Mouse (Mus musculus) lung, adult 18-20 months (tissue): ENCODE measurements around the gene Banf1.
A peak's percentile ranks its signal among the peaks of the same experiment; 100 is the strongest.
"Not testable (repeated sequence)": the region's sequence is repeated elsewhere in the genome, so short reads cannot be mapped to it uniquely, and the experiment has no call there.

ENCODE experiments used
- DNase-seq, 2 experiments: peaks; one replicate each; pipeline ENCODE4 v3.0.0; 2022; ENCODE audit warnings: mixed read lengths in 2 of 2

Banf1 gene

DNA sequence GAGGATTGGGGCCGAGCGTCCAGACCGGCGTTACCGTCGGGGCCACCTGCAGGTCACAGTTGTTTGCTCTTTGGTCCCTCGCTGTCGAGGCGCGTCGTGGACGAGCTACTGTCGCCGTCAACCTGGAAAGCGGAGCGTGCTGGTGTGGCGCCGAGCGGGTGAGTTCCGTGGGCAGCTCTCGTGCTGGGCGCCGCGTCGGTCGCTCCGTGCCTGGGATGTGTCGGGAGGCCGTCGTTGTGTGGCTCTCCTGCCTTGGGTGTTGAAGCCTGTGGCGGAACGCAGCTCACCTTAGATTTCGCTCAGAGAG lies at the start of gene Banf1:
Gene Banf1 (minus strand): TSS at position 116 of the 307 bp plus-strand sequence.
- DNase-seq, result no peak

DNA sequence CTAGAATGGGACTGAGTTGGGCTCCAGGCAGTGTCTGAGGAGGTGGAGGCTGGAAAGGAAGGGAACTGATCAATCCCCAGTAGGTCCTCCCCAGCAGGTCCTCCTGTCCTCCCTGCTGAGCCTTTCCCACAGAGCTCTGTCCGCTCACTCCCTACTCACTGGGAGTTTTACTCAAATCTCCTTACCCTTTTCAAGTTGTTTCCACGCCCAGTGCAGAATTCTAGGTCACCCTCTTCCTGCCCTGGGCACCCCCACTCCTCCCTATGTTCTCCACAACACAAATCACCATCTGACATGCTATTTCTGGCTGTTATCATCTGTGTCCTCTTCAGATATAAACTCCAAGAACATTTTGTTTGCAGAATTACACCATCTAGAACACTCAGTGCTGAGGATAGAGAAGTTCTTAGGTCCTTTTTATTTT lies 47.6 kb upstream of the Banf1 start:
- DNase-seq, result peak; percentile 58 to 63

DNA sequence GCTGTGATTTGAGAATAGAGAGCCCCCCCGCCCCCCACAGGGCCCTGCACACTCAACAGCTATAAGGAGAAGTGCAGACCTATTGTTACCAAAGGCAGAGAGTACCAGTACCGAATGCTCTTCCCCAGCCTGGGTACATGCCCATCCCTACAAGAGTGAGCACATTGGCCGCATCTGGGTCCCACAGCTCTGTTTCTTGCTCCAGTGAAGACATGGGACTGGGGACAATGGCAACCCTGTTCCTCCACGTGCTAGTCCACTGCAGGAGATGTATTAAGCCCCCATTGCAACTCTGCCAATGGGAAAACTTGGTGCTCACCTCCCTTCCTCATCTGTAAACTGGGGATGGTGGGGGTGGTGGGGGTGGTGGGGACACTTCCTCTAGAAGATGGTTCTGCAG lies 46.9 kb upstream of the Banf1 start:
- no peak for DNase-seq

DNA sequence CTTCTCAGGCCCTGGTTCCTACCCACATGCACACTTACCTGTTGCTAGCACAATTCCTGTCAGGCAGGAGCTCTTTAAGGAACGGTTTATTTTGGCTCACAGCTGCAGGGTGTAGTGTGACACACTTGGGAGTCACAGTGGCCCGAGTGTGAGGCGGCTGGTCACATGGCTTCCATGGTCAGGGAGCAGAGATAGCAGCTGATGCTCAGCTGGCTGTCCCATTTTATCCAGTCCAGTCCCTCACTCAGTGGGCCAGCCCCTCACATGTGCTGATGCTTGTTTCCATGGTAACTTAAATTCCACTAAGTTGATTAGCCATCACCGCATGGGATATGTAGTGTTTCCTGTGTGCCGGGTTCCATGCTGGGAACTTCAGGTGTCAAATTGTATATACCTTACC lies 45.0 kb upstream of the Banf1 start:
- DNase-seq, result no peak

DNA sequence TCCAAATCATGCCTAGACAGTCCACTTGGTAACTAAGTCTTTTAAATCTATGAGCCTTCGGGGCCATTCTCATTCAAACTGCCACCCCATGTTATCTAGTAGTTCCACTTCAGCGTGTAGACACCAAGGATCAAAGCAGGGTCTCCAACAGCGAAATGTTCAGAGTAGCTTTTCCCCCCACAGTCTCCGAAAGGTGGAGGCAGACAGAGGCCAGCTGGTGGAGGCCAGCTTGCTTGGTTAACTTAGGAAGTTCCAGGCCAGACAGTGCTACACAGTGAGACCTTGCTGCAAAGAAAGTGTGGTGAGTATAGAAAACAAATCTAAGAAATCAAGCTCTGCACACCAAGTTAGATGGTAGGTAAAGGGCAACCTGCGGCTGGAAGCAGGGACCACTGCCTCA lies 43.7 kb upstream of the Banf1 start:
- DNase-seq, result no peak

DNA sequence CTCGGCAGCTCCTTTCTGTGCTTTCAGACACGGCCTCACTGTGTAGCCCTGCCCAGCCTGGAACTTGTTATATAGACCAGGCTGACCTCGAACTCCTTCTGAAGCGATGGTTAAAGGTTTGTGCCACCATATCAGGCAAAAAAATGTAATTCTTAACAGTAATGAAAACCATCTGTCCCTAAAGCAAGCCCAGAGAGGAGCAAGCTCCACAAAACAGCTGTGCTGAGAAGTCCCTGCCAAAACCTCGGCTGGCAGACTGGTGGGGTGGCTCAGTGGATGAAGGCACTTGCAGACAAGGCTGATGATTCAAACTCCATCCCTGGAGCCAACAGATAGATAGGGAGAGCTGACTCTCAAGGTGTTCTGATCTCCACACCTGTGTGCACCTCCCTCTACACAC lies 42.1 kb upstream of the Banf1 start:
- DNase-seq, result peak in 1 of 2 experiments; percentile 54

DNA sequence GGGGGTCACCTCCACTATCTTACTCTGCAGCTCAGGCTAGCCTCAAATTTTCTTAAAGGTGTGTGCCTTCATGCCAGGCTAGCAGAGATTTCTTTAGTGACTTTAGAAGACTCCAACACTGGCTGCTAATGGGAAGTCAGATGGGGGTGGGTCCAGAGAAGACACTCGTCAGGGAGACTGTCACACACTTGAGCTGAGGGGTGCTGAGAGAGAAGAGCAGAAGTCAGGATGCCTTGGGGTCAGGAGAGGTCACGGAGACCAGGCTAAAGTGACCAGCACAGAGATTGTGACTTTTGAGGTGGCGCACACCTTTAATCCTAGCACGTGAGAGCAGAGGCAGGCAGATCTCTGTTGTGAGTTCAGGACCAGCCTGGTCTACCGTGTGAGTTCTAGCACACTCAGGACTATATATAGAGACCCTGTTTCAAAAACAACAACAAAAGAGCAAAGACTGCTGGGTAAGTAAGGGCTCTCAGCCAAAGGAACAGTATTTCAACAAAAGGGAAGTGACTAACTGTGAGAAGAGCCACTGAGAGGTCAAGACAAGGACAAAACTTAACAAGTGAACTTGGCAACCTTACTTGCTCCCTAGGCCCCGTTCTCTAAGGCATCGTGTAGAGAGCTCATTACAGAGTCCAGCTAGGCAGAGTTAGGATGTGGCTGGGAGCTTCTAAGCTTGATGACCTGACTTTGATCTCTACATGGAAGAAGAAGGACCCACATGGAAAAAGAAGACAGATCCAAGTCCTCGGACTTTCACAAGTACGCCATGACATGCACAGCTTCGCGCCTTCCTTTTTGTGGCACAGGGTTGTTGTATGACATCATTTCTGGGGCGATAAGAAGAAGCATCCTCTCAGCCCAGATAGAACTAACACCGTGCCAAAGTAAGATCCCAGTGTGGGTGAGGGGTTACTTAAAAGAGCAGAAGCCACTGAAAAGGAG lies 41.4 kb upstream of the Banf1 start:
- peak in 1 of 2 experiments; percentile 39 for DNase-seq

DNA sequence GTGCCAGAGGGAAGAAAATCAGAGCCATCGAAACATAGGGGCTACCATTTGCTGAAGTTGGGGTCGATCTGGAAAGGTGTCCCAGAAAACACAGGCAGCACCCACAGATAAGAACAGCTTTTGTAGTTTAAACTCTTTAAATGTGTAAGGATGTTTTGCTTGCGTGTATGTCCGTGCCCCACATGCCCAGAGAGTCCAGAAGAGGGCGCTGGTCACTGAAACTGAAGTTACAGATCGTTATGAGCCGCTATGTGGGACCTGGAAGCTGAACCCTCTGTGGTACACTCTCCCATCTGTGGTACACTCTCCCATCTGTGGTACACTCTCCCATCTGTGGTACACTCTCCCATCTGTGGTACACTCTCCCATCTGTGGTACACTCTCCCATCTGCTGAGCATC lies 40.2 kb upstream of the Banf1 start:
- DNase-seq, result peak; percentile 64 to 75

DNA sequence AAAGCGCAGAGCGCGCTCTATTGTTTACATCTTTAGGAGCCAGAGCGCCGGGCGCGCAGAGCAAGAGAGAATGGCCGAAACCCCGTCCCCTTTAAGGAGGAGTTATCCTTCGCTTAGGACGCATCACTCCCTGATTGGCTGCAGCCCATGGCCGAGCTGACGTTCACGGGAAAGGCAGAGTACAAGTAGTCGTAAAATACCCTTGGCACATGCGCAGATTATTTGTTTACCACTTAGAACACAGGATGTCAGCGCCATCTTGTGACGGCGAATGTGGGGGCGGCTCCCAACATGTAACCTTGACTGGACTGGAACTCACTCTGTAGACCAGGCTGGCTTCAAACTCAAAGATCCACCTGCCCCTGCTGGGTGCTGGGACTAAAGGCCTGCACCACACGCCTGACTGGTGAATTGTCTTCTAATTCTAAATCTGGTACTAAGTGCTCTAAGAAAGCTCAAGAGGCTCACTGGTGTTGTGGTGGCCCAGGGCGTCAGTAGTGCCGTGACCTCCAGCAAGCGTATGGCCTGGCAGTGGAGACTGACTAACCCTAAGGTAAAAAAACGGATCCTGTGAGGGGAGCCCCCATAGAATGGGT lies 39.7 kb upstream of the Banf1 start:
- DNase-seq, result peak; percentile 60 to 62

DNA sequence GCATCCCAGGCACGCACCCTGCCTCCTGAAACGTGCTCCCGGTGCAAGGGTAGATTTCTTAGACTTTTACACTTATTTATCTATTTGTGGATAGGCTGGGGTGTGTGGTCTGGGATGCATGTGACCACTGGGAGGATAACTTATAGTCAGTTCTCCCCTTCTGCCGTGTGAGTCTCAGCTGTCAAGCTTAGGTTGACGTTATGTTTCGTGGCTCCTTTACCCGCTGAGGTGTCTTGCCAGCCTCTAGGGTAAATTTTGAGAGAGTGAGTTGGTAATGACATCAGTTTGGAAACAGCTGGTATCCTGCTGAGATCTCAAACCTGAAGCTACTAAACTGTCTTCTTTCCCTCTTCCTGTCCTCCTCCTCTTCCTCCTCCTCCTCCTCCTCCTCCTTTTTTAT lies 39.0 kb upstream of the Banf1 start:
- no peak for DNase-seq

DNA sequence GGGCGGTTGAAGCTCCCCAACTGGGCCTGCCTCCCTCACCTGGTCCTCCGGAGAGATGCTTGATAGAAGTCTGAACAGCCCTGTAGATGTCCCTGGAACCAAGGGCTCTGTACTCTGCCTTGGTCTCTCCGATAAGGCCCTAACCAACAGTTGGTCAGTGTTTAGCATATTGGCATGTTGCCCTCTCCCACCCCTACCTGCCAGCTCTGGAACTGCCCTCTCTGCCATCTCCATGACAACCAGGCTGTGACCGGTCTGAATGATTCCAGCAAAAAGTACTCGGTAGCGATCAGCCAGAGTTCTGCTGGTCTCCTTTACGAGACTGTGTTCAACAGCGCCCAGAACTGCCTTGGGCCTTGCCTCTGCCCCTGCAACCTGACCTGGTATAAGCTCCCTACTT lies 35.3 kb upstream of the Banf1 start, which contains the start of gene Tsga10ip:
Gene Tsga10ip (minus strand): TSS at position 234 of the 400 bp plus-strand sequence.
- DNase-seq, result no peak

DNA sequence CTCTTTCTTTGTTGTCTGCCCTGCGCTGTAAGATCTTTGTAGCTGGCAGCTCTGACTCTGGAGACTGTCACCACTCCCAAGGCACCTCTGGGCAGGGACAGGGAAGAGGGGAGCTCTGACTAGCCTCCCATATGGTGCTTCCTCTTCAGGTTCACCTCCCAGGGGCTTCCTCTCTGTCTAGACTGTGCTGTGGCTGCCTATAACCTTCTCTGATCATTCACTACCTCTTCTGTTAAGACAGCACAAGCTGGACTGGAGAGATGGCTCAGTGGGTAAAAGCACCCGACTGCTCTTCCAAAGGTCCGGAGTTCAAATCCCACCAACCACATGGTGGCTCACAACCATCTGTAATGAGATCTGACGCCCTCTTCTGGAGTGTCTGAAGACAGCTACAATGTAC lies 34.1 kb upstream of the Banf1 start:
- DNase-seq, result not testable (repeated sequence)

DNA sequence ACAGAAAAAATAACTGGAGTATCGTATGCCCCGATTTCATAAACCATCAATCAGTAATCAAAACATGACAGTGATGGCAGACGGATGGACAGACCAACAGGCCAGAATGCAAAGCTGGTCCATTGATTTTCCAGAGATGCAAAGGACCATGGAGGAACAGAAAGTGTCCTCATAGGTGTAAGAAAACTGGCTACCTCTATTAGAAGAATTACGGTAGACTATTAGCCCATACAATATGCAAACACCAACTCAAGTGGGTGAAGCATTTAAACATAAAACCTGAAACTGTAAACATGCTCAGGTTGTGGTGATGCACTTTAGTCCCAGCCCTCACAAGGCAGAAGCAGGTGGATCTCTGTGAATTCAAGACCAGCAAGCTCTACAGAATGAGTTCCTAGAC lies 28.4 kb upstream of the Banf1 start:
- no peak for DNase-seq

DNA sequence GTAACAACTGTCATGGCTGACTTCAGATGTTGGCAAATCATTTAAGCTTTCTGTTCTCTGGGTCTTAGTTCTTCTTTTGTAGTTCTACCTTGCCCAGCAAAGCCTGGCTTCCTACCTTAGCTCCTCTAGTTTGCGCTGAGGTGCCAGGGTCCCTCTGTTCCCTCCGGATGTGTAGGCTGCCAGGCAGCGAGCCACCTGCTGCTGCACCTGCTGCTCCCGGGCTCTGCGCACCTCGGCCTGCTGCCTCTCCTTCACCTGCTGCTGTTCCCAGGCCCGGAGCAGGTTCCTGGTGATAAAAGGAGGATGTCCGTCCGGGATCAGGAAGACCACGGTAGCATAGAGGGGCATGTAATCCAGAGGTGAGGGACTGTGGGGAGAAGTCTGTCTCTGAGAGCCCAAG lies 27.2 kb upstream of the Banf1 start:
- no peak for DNase-seq

DNA sequence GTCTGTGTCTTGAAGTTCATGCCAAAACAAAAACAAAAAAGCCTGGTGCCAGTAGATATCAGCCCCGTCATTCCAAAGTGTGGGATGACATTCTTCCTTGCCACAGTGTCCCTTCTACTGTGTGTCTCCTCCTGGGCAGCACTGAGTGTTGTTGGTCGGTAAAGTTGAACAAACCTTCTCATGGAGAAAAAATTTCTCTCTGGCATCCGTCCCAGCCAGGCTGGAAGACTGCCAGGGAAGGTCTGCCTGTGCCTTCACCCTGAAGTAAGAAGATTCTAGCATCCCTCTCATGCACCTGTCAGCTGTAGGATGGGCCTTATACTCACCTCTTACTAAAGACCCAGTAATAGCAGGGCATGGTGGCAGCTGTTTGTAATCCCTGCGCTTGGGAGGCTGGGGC lies 25.9 kb upstream of the Banf1 start:
- DNase-seq, result peak; percentile 45 to 52

DNA sequence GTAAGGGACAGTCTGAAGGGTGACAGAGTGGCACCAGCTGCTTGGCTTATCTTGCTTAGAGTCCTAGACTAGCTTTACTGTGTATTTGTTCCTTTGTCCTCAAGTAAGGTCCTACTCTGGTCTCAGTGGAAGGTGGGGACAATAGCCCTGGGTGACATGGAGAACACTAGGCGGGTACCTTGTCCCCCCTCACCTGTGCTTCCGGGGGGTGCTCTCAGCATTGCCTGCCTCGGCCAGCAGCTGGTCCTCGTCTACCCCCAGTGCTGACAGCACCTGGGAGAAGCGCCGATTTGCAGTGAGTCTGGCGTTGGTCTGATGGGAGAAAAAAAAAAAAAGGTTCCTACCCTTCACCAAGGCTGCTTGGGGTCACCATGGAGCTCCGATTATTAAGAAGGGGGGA lies 23.4 kb upstream of the Banf1 start:
- DNase-seq, result no peak

DNA sequence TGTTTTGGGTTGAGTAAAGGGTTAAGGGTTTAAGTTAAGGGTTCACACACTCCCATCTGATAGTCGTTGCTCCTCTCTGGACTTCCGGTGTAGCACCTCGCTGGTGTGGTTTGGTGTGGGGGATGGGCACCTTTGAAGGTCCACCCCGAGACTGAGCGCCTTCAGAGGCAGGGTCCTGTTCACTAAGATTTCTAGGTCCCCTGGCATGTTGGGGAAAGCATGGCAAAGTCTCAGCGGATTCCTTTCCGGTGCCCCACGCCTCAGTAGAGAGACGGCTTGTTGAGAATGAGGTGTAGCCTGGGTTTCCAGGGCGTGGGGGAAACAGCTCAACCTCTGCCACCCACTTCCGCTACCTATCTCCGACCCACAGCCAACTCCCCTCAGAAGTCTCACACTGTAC lies 22.7 kb upstream of the Banf1 start:
- peak; percentile 41 to 42 for DNase-seq

DNA sequence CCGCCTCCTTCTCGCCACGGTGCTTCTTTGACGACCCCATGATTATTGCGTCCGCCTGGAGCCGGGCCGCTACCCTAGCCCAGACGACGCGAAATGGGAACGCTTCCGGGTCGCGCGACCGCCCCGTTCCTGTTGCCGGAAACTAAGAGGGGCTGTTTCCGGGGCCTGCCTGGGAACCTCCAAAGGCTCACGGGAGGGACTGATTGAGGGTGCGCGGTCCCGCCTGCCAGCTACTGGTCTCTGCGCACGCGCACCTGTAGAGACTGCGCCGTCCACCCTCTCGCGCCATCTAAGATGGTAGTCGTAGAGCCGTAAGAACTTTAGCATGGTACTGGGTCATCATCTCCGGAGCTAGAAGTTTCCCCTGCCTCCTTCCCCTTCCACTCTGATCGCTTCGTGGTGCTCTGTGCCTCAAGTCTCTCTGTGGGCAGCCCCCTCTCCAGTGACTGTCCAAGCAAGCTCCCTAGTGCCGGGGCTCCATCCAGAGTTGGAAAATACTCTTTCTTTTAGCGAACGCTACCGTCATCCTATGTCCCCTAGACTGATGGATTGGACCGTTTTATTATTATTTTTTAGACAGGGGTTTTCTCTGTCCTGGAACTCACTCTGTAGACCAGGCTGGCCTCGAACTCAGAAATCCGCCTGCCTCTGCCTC lies 21.7 kb upstream of the Banf1 start, which contains the start of gene Sart1:
Gene Sart1 (minus strand): TSS at position 116 of the 655 bp plus-strand sequence.
- DNase-seq, result peak; percentile 96 to 97

DNA sequence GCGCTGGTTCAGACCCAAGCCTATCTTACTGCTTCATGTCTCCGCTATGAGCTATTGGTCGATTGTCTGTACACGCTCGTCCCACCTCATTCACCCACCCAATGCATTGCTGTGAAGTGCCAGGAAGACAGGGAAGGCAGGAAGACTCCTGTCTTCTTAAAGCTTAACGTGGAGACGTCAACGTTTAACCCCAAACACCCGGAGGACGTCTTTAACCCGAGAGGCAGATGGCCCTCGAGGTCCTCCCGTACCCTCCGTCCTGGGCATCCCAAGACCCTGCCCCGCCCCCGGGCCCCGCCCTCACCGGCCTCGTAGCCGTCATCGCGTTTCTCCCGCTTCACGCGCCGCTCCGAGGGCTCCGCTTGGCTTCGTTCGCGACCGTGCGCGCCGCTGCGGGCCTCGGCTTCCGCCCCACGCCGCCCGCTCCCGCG lies 21.1 kb upstream of the Banf1 start:
- DNase-seq, result no peak

DNA sequence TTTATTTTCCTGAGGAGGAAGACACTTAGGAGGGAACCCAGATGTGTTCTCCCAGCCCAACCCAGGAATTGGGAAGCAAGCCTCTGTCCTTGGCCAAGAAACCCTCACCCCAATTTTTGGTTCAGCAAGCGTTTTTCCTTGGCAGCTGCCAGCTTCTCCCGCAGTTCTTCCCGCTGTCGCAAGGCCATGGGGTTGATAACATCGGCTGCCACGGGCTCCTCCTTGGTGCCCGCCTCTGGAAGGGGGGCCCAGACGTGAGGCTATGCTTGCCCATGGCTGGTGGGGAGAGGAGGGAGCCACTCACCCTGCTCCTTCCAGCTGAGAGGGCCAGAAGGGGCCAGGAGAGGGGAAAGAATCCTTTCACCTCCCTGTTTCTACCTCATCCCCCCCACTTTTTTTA lies 17.7 kb upstream of the Banf1 start:
- DNase-seq, result no peak

DNA sequence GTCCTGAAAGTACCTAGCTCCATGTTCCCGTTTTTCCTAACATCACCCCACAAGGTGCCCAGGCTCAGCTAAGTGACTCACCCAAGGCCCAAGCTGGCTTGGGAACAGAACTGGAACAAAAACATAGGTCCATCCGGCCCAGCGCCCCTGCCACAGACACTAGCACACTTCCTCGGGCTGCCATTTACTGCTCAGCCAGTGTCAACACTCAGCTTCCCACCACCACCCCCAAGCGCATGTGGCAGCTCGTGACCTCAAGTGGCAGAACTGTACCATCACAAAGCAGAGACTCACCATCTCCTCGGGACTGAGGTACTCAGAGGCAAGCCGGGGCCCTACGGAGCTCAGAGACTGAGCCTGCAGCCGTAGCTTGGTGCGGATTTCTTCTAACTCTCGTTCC lies 16.4 kb upstream of the Banf1 start:
- DNase-seq, result no peak

DNA sequence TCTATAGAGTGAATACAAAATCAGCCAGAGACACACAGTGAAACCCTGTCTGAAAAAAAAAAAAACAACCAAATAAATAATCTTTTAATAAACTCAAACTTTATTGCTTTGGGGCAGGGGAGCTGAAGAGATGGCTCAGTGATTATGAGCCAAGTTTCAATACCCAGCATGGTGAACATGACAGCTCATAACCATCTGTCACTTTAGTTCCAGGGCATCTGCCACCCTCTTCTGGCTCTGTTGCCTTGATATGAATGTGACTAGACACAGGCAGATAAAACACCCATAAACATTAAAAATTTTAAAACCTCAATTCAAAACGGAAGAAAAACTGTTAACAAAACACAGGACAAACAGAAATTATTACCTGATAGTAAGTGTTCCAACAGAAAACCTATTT lies 10.5 kb upstream of the Banf1 start:
- DNase-seq, result no peak

DNA sequence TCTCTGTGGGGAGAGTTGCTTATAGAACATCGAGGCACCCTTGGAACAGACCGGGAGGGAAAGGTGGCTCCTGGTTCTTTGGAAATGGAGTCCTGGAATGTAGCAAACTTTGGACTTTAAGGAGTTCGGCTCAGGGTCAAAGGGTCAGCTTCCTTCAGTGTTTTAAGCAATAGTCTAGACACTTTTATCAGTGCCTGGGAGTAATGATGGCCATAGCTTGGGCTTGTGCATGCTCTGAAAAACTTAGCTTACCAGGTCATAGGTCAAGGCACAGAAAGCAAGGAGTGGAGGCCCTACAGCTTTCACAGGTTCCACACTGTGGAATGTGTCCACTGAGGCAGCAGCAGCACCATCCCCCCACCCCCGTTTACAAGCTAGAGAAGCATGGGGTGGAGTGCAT lies 7.8 kb upstream of the Banf1 start:
- DNase-seq, result no peak

DNA sequence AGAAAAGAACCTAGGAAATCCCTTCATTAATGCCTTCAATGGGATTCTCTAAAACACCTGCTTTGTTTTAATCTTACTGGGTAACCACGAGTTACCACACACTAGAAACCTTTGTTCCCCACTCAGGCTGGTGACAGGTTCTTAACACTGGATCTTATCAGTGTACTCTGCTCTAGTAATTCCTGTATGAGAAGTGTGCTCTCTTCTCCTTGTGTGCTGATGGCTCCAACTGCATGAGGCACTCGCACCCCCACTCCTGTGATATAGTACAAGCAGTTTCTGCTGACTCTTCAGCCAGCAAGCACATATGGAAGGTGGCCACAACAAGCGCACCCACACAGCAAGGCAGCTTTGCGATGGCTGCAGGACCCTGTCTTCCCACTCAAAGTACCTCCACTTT lies 7.2 kb upstream of the Banf1 start:
- no peak for DNase-seq
